Mouse (Mus musculus): ENCODE results near the gene Fam229a. TPM values are rescaled to one million over a fixed set of nuclear protein-coding genes. Genes with fewer than 3 reads are reported as not detected.

Gene Fam229a
- polyA plus RNA-seq (2017; shearing (Covaris generic)): not detected

DNA sequence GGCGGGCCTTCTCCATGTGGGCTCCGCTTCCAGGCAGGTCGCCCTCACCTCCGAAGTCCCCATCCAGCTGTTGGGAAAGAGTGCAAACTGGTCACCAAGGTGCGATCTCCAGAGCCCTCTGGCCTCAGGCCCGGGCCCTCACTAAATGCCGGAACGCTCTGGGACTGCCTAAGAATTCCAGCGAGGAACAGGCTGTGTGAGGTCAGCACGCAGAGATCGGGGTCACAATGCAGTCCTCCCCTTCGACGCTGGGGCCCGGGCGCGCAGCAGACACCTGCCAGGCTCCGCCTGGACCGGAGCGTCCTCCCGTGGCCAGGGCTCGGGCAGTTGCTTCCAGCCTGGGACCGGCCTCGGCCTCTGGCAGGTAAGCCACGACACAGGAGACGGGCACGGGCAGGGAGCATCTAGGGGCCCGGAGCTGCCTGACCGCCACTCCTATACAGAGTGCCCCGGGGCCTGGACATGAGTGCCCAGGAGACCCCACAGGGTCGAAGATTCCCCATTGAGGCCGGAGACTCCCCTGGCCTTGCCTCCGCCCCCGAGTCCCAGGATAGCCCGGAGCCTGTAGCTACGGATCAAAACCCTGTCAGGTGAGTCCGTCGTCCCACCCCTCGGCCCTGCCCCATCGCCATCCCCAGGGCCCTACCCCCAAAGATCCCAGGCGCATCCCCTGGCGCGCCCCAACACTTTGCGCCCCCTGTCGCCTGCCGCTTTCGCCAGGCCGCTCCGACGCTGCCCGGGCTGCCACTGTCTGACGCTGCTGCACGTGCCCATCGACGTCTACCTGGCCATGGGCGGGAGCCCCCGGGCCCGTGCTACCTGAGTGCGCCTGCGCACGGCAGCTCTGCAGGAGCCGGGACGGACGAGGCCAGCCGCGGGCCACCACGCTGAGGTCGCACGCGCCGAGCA, at the start of gene Fam229a, which contains the start of gene Tssk3:
Gene Fam229a (plus strand): TSS at position 219 of the 909 bp plus-strand sequence.
Gene Tssk3 (minus strand): TSS at position 51 of the 909 bp plus-strand sequence.

DNA sequence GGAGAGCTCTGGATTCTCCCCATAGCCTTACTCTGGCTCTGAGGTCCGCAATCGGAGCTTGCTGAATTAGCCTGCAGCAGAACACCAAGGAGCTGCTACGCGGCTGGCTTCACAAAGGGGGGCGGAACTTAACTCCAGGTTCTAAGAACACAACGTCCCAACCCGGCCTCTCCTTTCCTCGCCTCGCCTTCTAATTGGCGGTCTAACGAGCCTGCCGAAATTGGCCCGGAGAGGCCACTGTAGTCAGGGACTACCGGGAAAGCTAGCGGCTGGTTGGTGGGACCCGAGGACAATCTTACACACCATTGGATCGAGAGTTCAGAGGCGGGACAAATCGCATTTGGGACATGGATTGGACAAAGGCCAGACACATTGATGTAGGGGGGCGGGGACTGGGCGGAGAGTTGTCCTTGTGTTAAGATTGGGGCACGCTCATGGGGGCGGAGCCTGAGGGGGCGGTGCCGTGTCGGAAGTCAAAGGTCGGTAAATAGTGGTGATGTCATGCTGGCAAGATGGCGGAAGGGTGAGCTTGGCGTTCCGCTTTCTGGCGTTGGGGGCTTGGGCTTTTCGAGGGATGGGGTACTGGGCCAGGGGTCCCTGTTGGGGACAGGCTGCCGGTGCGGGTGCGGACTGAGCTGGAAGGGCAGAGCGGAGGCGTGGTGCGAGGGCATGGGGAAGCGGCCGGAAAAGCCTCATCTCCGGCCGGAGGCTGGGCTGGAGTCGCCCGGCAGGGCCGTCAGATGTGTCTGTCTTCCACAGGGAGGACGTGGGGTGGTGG, 29.6 kb upstream of the Fam229a start, which contains the start of gene Bsdc1:
Gene Bsdc1 (plus strand): TSS at position 399 of the 778 bp plus-strand sequence.

DNA sequence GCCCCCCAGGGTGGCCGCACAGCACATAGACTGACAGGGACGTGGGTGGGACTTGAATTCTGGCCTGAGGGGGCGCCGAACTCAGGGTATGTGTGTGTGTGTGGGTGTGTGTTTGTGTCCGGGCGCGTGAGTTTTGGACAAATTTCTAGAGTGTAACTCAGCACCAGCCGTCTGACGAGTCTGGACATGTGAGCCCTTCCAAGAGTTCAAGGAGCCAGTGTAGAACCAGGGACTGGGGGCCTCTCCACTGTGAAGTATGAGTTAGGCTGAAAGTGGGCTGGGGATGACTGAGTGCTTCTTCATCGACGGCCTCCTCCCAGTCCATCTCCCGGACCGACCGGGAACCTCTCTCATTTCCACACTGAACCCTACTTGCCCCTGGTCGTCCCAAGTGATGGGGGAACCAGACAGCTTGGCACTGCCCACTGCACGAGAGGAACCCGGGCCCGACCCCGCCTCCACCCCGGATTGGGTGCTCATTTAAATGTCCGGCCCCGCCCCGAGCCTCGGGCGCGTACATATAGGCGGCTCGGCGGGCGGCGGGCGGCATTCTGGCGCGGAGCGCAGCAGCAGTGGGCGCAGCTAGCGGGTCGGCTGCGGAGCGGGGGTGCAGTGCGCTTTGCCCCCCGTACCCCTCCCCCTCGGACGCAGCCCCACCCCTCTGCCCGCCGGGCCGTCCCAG, 22.2 kb downstream of the Fam229a start, which contains the start of gene Marcksl1:
Gene Marcksl1 (plus strand): TSS at position 496 of the 682 bp plus-strand sequence.

Other genes with a start within 250 kb of the Fam229a start
- 0.20 TPM for gene C77080, start 229.8 kb upstream of the Fam229a start, polyA plus RNA-seq (2017; shearing (Covaris generic))
- gene Sync, start 203.6 kb upstream of the Fam229a start, polyA plus RNA-seq (2017; shearing (Covaris generic)): 0.22 TPM
- 255 TPM for gene Rbbp4, start 155.8 kb upstream of the Fam229a start, polyA plus RNA-seq (2017; shearing (Covaris generic))
- 29.9 TPM for gene Zbtb8os, start 155.5 kb upstream of the Fam229a start, polyA plus RNA-seq (2017; shearing (Covaris generic))
- gene Zbtb8a, start 113.1 kb upstream of the Fam229a start, polyA plus RNA-seq (2017; shearing (Covaris generic)): 4.0 TPM
- not detected for gene Zbtb8b, start 50.3 kb upstream of the Fam229a start, polyA plus RNA-seq (2017; shearing (Covaris generic))
- 83.6 TPM for gene Bsdc1, start 29.6 kb upstream of the Fam229a start, polyA plus RNA-seq (2017; shearing (Covaris generic))
- not detected for gene Tssk3, start 168 bp upstream of the Fam229a start, polyA plus RNA-seq (2017; shearing (Covaris generic))
- gene Marcksl1, start 22.4 kb downstream of the Fam229a start, polyA plus RNA-seq (2017; shearing (Covaris generic)): 39.8 TPM
- gene Hdac1, start 51.5 kb downstream of the Fam229a start, polyA plus RNA-seq (2017; shearing (Covaris generic)): 159 TPM
- 1,404 TPM for gene Lck, start 82.5 kb downstream of the Fam229a start, polyA plus RNA-seq (2017; shearing (Covaris generic))
- not detected for gene Fam167b, start 87.4 kb downstream of the Fam229a start, polyA plus RNA-seq (2017; shearing (Covaris generic))
- 188 TPM for gene Eif3i, start 109.5 kb downstream of the Fam229a start, polyA plus RNA-seq (2017; shearing (Covaris generic))
- gene Tmem234, start 109.5 kb downstream of the Fam229a start, polyA plus RNA-seq (2017; shearing (Covaris generic)): 158 TPM
- 1.2 TPM for gene Dcdc2b, start 123.1 kb downstream of the Fam229a start, polyA plus RNA-seq (2017; shearing (Covaris generic))
- 22.2 TPM for gene Iqcc, start 127.9 kb downstream of the Fam229a start, polyA plus RNA-seq (2017; shearing (Covaris generic))
- gene Ccdc28b, start 132.8 kb downstream of the Fam229a start, polyA plus RNA-seq (2017; shearing (Covaris generic)): 15.7 TPM
- gene Txlna, start 149.9 kb downstream of the Fam229a start, polyA plus RNA-seq (2017; shearing (Covaris generic)): 70.1 TPM
- 24.0 TPM for gene Kpna6, start 181.6 kb downstream of the Fam229a start, polyA plus RNA-seq (2017; shearing (Covaris generic))
- gene Tmem39b, start 205.6 kb downstream of the Fam229a start, polyA plus RNA-seq (2017; shearing (Covaris generic)): 12.6 TPM

Measured in effector memory CD4-positive, alpha-beta T cell, adult 7 months (primary cell).